Mouse (Mus musculus): ENCODE data around the gene Chst8.

DNA sequence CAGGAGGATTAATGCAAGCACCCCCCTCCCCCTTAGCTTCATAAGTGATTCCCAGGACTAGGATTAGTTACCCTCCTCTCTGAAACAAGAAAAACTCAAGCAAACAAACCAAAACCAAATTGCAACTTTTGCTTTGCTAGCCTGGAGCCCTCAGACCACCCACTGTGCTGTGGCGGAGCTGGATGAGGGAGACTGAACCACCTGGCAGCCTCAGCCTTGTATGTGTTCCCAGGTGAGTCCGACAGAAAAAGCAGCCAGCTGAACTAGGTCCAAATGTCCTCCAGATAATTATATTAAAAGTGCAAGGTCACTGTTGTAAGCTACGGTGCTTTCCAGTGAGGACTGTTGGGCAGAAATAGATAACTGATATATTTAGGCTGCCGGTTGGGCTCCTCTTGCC lies 25.7 kb upstream of the Chst8 start:
- TF ChIP-seq CTCF (IDR thresholded peaks at IDR 0.05; ENCODE audit: low read depth) (no peak), EP300 (IDR thresholded peaks at IDR 0.05; ENCODE audit: low read depth) (no peak)

Measured in liver, postnatal 0 days (tissue).